Mouse (Mus musculus): Measurements from ENCODE around the gene Kirrel3.
A peak's percentile ranks its signal among the peaks of the same experiment; 100 is the strongest.

Gene Kirrel3

DNA sequence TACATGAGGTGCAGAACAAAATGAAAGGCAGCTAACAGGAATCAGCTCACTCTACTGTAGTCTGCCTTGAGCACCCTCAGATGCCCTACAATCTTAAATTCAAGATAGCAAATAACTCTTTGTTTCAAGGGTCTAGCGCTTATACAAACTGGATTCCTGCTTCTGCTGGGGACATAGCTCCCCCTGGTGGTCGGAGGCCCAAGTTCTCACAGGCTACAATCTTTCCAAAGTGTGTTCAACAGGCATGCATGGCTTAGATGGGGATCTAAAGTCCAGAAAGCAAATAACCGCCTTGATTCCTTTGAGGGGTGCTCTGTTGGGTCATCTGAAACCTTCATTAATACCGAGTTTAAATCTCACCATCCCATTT is 267.1 kb downstream of the Kirrel3 start:
- DNase-seq (ENCODE audit: low spot score), result peak; percentile 61

DNA sequence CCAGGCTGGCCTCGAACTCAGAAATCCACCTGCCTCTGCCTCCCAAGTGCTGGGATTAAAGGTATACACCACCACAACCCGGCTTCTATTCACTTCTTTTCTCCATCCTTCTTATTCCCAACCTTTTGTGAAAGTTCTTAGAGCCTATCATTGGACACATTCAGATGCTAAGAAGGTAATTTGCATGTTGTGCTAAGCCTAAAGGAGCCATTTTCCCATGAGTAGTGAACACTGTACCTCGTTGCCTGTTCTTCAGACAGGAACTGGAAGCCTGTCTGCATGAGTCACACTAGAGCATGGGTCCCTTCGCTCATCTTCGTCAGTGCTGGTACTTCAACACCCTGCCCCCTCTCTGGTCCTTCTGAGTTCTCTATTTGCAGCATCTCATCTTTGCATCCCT is 268.2 kb downstream of the Kirrel3 start:
- DNase-seq (ENCODE audit: low spot score), result no peak

DNA sequence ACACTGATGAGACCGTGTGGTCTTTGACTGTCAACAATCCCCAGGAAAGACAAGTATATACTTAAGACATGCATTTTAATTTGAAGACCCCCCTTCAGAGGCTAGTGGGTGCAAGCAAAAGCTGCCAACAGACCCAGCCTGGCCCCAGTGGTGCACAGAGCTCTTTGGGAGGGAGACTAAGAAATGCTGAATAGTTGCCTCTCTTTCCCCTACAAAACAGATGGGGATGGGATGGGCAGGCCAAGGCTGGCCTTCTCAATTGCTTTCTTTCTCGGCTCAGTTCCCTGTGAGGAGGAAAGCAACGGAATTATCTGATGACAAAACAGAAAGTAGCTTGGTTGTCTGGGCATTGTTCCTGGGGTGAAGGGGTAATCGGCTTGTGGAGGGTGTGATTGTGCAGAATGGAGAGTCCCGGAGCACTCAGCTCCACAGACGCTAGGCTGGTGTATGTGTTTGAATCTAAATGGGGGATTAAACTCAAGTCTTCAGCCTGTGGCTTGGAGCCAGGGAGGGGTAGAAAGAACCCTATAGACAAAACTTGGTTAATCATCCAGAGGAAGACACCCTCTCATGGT is 268.9 kb downstream of the Kirrel3 start:
- DNase-seq (ENCODE audit: low spot score), result no peak

DNA sequence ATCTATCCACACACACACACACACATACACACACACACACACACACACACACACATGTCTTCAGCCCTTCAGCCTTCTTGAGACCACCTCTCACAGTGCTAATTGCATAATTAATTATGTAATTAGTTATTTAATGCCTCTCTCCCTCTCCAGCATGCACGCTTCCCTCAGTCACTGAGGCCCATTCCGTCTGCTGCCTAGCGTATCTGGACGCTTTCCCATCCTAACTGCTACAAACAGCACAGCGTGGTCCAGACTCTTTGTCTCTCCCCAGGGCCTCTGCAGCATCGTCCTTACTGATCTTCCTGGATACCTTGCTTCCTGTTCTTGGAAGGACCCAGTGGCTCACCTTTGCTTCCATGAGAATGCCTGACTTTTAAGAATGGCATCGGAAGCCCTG is 270.4 kb downstream of the Kirrel3 start:
- DNase-seq (ENCODE audit: low spot score), result no peak

DNA sequence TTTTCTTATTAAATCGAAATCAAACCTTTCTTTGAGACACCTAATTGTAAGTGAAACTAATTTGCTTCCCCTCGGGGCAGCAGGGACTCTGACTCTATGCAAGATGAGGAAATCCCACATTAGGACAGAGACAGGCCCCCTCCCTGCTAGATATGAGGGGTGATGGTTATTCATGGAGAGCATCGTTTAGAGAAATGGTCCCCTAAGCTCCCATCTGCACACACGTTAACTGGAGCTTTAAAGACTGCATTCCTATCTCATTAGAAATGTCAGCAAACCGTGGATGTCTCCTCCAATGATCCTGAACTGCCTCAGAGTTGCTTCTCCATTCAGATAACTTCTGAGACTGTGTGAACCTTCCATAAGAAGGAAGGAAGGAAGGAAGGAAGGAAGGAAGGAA is 273.2 kb downstream of the Kirrel3 start:
- DNase-seq (ENCODE audit: low spot score), result no peak

DNA sequence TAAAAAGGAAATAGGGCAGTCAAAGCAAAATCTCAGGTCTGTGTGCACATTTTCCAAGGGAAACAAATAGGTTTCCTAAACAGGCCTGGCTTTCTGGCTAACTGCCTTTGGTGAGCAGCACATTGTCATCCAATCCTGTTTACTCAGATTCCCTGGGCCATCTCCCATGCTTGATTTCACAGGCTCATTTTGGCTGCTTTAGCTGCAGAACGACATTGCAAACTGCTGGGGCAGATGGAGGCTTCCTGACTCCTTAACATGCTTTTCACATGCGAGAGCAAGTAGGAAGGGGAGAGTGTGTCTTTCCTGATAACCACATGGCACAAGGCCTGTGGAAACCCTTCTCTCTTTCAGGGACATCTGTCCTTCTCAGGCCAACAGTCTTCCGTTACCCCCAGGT is 274.8 kb downstream of the Kirrel3 start:
- no peak for DNase-seq (ENCODE audit: low spot score)

DNA sequence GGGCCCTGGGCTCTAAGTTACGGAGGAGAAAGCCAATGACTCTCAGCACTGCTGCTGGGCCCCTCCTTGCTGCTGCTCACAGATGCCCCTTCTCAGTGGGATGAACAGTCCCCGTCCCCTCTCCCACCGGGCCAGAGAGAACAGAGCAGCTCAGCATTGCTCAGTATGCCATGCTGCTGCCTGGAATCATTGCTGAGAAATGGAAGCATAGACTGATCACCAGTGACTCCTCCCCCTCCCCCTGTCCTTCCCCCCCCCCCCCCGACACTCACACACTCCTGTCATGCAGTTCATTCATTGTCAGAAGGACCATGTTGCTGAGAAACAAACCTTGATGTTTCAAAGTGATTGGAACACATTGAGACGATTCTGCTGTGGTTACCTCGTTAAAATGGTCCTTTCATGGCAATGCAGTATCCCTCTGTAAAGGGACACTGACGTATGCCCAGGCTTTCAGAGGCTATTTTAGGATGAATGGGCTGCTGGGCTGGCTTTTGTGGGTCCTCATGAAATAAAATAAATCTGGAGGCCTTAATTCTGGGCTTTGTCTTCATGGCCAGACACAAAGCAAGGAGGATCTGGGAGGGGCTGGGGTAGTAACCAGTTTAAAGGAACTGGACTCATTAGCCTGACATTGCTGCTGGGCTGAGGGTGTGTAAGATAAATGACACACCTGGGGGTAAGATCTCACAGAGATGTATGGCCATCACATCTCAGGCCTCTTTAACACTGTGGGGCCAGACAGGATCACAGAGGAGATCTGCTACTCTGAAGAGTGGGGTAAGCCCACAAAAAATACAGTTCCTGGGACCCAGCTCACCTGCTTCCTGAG is 281.3 kb downstream of the Kirrel3 start:
- no peak for DNase-seq (ENCODE audit: low spot score)

DNA sequence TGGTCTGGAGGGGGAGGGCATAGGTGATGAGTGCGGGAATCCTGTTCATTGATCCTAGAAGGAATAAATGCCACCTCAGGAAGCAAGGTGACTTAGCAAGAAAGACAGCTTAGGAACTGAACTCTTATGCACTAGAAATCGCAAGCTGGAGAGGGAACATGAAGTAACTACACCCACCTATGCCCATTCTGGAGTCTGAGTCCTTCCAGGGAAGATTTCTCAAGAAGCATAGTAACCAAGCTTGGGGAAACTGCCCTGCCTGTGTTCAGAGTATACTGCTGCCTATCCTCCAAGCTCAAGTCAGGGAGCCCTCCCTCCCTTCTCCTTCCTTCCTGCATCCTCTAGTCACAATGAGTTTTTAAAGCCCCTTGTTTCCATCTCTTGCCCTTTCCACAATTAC is 283.3 kb downstream of the Kirrel3 start:
- no peak for DNase-seq (ENCODE audit: low spot score)

DNA sequence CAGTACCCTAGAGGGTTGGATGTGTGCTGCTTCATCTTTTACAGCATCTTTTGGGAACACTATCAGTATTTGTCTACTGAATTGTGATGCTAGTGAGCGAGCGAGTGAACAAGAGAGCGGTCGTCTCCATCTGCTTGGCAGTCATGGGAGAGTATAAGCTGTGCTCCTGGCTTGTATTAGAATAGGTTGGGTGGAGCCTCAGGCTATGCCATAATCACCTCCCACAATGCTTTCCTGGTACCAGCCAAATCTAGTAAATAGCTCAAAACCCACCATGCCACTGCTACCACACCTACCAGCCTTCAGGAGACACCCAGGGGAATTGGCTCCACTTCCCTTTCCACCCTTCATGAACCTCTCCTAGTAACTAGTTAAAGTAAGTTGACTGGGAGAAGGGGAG is 285.3 kb downstream of the Kirrel3 start:
- DNase-seq (ENCODE audit: low spot score), result no peak

DNA sequence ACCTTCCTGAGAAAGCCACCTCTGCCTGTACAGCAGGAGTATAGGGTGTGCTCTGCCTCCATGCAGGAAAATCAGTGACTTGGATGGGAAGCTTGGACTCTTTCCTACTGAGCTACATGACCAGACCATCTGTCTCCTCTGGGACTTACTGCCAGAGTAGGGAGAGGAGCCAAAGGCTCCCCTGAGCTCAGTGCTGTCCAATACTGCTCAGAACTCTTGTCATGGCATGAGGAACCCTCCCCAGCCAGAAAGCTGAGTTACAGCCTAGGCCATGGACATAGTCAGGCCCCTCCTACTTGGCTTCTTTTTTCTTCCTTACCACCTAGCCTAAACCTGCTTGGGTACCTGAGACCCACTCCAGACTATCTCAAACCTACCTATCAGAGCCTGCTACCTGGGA is 285.7 kb downstream of the Kirrel3 start:
- DNase-seq (ENCODE audit: low spot score), result no peak

DNA sequence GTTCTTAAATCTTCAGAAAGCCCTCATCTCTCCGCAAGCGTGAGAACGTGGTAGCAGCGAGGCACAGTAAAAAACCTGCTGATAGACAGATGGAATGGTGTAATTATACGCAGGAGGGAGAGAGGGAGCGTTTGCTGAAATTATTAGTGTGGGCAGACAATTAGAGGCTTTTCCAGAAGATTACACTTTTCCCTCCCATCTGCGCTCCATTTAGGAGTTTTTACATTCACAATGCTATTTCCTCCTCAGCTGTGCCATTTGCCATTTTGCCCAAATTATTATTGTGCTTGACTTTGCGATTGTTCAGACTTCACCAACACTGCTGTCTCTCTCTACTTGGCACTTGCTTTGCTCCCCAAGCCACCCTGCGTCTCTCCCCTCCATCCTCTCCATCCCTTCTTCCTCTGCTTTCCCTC is 286.3 kb downstream of the Kirrel3 start:
- no peak for DNase-seq (ENCODE audit: low spot score)

DNA sequence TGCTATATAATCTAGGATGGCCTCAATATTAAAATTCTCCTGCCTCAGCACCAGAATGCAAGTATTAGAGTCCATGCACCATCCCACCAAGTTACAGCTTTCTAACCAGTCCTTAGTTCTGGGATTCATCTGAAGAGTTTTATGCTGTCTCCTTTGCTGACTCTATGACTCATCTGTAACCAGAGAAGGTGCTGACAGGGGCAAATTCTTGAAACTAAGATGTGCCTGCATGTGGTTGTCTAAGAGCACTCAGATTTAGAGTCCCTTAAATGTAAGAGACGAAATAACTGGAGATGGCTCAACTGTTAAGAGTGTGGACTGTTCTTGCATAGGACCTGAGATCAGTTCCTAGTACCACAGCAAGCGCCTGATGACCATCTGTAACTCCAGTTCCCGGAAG is 295.7 kb downstream of the Kirrel3 start:
- DNase-seq (ENCODE audit: low spot score), result no peak

DNA sequence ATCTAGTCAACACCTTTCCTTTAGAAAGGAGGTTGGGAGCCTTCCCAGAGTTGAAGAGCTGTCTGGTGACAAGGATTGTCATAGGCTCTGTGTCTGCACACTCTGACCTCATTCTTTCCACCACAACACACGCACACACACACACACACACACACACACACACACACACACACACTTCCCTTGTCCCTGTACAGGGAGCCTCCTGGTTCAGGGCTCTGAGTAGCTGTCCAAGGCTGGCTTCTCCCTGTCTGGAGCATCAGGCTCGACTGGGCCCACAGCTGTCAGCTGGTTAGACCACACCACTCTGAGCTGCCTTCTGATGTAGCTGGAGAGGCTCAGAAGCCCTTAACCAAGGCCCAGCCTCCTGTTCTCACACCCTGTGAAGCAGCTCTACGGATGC is 302.2 kb downstream of the Kirrel3 start:
- no peak for DNase-seq (ENCODE audit: low spot score)

DNA sequence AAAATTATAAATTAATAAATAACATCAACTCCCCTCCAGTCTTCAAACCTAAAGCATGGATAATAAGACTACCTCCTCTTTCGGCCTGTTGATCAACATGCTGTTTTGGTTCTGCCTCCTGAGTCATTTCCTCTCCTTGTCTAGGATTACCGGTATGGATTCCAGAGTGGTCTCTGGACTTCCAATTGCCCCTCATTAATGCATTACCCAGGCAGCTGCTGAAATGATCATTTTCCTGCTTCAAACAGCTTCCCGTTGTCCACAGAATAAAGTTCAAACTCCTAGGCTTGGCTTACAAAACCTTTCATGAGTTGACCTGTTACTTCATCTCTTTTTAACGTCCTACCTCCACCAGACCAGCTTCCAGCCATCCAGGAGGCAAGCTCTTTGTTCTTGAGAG is 309.5 kb downstream of the Kirrel3 start:
- no peak for DNase-seq (ENCODE audit: low spot score)

DNA sequence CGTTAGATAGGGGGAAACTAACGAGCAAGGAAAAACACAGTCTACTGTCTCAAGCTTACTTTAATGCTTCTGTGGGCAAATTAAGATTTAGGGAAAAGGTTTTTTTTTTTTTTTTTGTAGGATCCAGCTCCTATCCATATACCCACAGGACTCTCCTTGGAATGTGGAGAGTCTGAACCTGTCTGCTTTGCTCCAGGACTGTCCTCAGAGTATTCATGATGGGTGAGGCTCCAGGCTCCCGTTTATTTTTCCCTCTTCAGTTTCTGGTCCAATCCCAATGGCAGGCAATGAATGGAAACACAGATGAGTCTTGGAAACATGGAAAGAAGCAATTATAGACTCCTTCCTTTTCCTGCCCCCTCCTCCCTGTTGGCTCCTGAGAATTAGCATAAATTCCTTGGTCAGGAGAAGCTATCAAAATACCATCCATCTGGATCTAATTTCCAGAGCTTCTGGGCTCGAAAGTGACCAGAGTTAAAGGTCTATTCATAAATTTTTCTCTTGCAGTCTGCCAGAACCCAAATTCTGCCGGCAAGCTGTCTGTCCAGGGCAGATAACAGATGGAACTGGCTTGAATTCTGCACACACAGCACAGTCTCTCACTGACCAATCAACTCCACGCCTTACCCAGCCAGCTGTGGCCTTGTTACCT is 312.1 kb downstream of the Kirrel3 start:
- no peak for DNase-seq (ENCODE audit: low spot score)

DNA sequence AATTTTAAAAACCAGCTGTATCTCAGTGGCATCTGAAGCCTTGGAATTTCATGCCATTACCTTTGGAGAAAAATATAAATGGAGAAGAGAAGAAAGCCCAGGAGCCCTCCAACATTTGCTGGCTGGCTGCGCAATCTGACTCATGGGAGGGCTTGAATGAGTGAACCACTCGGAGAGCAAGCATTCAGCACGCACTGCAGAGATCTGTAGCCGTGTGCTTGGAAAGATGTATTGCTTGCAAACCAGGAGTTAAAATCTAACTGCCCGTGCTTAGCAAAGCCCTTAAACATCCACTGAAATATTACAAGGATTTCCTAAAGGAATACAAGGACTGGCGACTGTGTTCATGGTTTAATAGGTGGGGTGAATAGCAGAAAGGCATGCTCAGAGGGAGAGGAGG is 316.0 kb downstream of the Kirrel3 start:
- no peak for DNase-seq (ENCODE audit: low spot score)

DNA sequence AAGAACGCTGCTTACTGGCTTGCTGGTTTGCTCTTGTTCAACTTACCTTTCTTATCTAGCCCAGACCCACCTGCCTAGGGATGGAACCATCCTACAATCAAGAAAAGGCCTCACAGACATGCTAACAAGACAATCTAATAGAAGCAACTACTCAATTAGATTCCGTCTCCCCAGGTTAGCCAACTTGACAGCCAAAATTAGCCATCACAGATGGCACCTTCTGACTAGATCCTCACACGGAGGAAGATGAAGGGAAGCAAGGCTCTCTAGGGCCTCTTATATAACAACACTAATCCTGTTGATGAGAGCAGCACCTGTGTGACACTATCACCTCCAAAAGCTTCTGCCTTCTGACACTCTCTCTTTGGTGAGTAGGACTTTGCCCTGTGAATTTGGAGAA is 321.2 kb downstream of the Kirrel3 start:
- no peak for DNase-seq (ENCODE audit: low spot score)

DNA sequence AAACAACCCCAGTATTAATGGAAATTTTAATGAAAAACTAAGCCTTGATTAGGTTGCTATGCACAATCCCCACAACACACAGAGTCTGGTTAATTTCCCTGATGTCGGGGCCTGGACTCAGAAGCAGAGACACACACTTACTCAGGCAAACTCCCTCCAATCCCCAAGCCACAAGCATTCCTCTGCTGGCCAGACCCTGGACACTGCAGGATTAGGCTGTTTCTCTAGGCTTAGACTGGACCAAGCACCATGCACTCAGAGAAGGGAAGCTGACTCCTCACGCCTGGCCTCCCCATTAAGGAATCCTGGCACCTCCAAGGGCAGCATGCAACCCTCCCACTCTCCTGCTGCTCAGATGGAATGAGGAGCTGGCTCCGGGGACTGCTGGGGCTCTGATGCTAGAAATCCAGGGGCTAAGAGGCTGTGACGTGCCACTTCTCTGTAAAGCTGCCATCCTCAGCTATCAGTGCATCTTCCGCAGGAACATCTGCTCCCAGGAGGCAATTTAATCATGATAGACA is 324.4 kb downstream of the Kirrel3 start:
- no peak for DNase-seq (ENCODE audit: low spot score)

DNA sequence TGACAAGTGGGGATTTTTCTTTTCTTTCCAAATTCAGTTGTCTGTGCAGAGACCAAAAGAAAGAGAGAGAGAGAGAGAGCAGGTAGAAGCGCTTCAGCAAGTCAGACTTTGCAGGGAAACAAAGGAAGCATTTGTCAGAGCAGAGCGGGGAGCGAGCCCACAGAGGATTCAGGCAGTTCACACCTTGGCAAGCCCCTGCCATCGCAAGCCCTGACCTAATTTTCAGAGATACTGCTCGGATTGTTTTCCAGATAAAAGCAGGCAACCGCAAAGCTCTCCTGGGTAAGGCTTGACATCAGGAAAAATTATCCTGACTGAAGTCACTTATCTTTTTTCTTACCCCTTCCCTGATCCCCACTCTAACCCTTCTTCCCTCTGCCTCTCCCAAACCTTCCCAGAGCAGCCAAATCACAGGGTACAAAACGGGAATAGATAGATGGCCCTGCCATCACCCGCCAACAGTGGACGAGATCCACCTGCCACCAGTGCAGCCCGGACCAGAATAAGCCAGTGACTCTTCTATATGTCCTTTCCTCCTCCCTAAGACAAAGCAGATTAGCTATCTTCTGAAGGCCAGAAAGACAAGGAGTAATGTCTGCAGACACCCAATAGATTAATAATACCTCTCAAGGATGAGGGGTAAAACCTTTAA is 332.8 kb downstream of the Kirrel3 start:
- no peak for DNase-seq (ENCODE audit: low spot score)

DNA sequence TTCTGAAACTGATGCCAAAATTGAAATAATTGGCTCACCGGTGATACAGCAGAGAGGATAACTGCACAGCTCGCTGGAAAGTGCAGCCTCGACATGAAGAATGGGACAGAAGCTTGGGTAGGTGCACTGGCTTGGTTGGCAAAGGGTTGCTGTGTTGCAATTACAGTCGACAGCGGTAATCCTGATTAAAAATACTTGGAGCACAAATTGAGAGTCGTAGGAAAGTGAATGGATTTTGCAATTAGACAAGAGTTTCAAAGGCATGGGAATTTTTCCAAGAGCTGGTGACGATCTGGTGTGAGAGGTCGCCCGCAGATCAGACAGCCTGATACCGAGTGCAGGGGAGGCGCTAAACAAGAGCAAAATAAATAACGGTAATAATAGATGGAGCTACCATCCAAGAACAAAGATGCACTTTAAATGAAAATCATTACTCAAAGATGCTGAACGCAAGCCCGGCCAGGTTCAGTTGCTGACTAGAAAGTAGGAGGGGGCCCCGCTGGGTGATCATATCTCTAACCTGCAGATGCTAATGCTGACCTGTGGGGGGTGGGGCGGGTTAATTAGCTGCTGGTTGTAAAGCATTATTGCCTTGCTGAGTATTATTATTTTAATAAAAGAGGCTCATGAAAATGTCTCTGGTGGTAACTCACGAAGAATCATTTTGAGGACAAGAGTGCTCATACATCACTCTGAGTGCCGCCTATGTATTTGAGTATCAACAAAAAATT is 338.8 kb downstream of the Kirrel3 start:
- no peak for DNase-seq (ENCODE audit: low spot score)

DNA sequence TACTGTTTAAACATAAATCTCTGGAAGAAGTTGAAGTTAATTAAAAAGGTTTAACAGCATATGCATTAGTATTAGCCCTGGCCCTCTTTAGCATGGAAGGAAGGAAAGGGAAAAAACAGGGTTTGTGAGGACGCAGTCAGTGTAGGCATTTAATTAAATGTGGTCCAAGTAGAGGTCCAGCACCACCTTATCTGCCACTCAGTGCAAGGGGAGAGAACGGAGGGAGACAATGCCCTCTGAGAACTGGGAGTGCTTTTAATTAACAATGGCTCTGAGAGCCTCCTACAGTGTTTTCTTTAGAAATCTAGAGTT is 339.4 kb downstream of the Kirrel3 start:
- no peak for DNase-seq (ENCODE audit: low spot score)

DNA sequence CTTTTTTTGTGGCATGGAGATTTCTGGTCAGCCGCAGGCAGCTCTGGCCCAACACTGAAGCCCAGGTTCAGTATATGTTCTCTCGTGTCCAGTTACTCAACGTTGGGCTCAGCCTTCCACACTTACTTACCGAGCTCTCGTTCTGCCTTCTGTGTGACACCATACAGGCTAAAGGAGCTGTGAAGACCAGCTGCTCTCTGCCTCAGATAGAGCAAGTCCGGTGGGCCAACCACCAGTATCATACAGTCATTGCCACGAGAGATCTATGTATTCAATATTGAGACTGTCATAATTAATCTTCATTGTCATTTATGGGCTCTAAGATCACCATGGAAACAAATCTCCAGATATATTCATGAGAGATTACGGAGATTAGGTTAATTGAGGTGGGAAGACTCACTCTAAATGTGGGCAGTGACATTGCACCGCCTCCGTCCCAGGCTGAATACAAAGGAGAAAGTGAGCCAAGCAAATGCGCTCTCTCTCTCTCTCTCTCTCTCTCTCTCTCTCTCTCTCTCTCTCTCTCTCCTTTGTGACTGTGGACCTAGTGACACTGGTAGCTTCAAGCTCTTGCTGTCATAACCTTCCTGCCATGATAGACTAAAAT is 339.8 kb downstream of the Kirrel3 start:
- DNase-seq (ENCODE audit: low spot score), result no peak
